Mouse (Mus musculus) kidney, postnatal 0 days (tissue): ENCODE data around the gene Prkar1b. TPM values are rescaled to one million over a fixed set of nuclear protein-coding genes. Genes with fewer than 3 reads are reported as not detected.

Experiments used
- ATAC-seq: fragments of 200-750 bp; cut with Nextera tagmentation; replicated peaks from 2 replicates; pipeline ENCODE4 v1.8.0; 2017; ENCODE audit warnings: low read depth, moderate number of reproducible peaks, moderate TSS enrichment, moderate library complexity; ENCODE audit not compliant: low FRiP score
- DNase-seq: peaks from one replicate; pipeline ENCODE4 v3.0.0-alpha.2; 2016; ENCODE audit warnings: low spot score
- H3K27ac ChIP-seq: fragments of 300-500 bp; sonication (generic); 2 replicates; pipeline ENCODE4 v1.5.1; 2014; ENCODE audit warnings: mild to moderate bottlenecking
- H3K27me3 ChIP-seq: fragments of 300-500 bp; sonication (generic); 2 replicates; pipeline ENCODE4 v1.6.1; 2014; ENCODE audit warnings: low read length, mixed read lengths; ENCODE audit not compliant: insufficient read depth
- H3K36me3 ChIP-seq: fragments of 300-500 bp; sonication (generic); 2 replicates; pipeline ENCODE4 v1.6.1; 2014; ENCODE audit warnings: low read length, mixed read lengths; ENCODE audit not compliant: insufficient read depth
- H3K4me1 ChIP-seq: fragments of 300-500 bp; sonication (generic); replicated peaks from 2 replicates; pipeline ENCODE4 v1.6.1; 2014; ENCODE audit warnings: antibody characterized with exemption, low read length, mixed read lengths; ENCODE audit not compliant: insufficient read depth
- H3K4me2 ChIP-seq: fragments of 300-500 bp; sonication (generic); 2 replicates; pipeline ENCODE4 v1.6.1; 2014; ENCODE audit warnings: mild to moderate bottlenecking, low read length, moderate library complexity, mixed read lengths
- H3K4me3 ChIP-seq: fragments of 300-500 bp; sonication (generic); replicated peaks from 2 replicates; pipeline ENCODE4 v1.5.1; 2014; ENCODE audit warnings: low read depth, low read length
- H3K9ac ChIP-seq: fragments of 300-500 bp; sonication (generic); 2 replicates; pipeline ENCODE4 v1.6.1; 2014; ENCODE audit warnings: low read depth, low read length
- H3K9me3 ChIP-seq: fragments of 300-500 bp; sonication (generic); replicated peaks from 2 replicates; pipeline ENCODE4 v1.6.1; 2016; ENCODE audit warnings: low read length, inconsistent platforms, mixed read lengths
- CTCF ChIP-seq: IDR thresholded peaks from 2 replicates; pipeline ENCODE4 v1.5.1; 2016; ENCODE audit warnings: antibody characterized with exemption, low read depth, mild to moderate bottlenecking, moderate library complexity
- WGBS: fragments of 180-500 bp; shearing (Covaris S2); extraction: QIAGEN DNeasy Blood & Tissue Kit; methylation state at CpG from one replicate; pipeline ENCODE4 v1.1.7; 2014; 5-methylcytosine and 5-hydroxymethylcytosine counted together
- polyA plus RNA-seq: library from polyadenylated mRNA; unstranded; fragments of >200 nt; fragmentation: Nextera tagmentation; extraction: Ambion mirVana; gene quantifications from 2 replicates; pipeline ENCODE4 v1.2.1, GENCODE M21; 2015

The Prkar1b gene
- polyA plus RNA-seq, 1 experiment from 2014 or later: 19.3 TPM

GRCm38 (mm10) chr5:139098991-139099972, 50.5 kb downstream of the Prkar1b start:
- no peak for TF ChIP-seq CTCF
- no peak overlapping the region for H3K27ac ChIP-seq
- 45% methylated on average over 12 of the region's 12 CpGs for WGBS
- ATAC-seq (no peak), DNase-seq (no peak)
- no peaks in the 10 kb centered on the region for H3K9me3 ChIP-seq
- no peak overlapping the region for H3K9ac ChIP-seq
- peaks cover 10% of the 10 kb centered on the region; the same call in 1 of the 2 replicates for H3K4me1 ChIP-seq
- no peak overlapping the region for H3K4me2 ChIP-seq
- no peaks in the 10 kb centered on the region for H3K27me3 ChIP-seq
- no peaks in the 10 kb centered on the region for H3K36me3 ChIP-seq
- H3K4me3 ChIP-seq: no peak overlapping the region

- Histone ChIP-seq H3K4me2 (no peak overlapping the region), H3K9me3 (no peaks in the 10 kb centered on the region), H3K4me1 (peaks cover 10% of the 10 kb centered on the region; the same call in 1 of the 2 replicates), H3K36me3 (no peaks in the 10 kb centered on the region), H3K27me3 (no peaks in the 10 kb centered on the region), H3K9ac (no peak overlapping the region), H3K27ac (no peak overlapping the region), H3K4me3 (no peak overlapping the region)
- 43% methylated on average over 8 of the region's 8 CpGs for WGBS
- TF ChIP-seq CTCF: no peak
- ATAC-seq: peak; percentile 52; the same call in 1 of the 2 replicates
- DNase-seq: peak; percentile 29
Observed at GRCm38 (mm10) chr5:139095297-139096110, 54.3 kb downstream of the Prkar1b start.

- H3K4me2 ChIP-seq: no peak overlapping the region
- ATAC-seq: no peak
- TF ChIP-seq CTCF: no peak
- WGBS: 57% methylated on average over 4 of the region's 4 CpGs
- no peaks in the 10 kb centered on the region for H3K36me3 ChIP-seq
- no peak overlapping the region for H3K27ac ChIP-seq
- no peaks in the 10 kb centered on the region for H3K9me3 ChIP-seq
- H3K27me3 ChIP-seq: no peaks in the 10 kb centered on the region
- H3K4me1 ChIP-seq: peaks cover 6% of the 10 kb centered on the region; the same call in 1 of the 2 replicates
- H3K9ac ChIP-seq: no peak overlapping the region
- DNase-seq: peak; percentile 37
- no peak overlapping the region for H3K4me3 ChIP-seq
Observed at GRCm38 (mm10) chr5:139093534-139093933, 56.3 kb downstream of the Prkar1b start.

GRCm38 (mm10) chr5:139091713-139092112, 58.1 kb downstream of the Prkar1b start:
- no peak for TF ChIP-seq CTCF
- Histone ChIP-seq H3K4me3 (no peak overlapping the region), H3K4me2 (no peak overlapping the region), H3K27ac (no peak overlapping the region), H3K4me1 (peaks cover 6% of the 10 kb centered on the region; the same call in 1 of the 2 replicates), H3K27me3 (no peaks in the 10 kb centered on the region), H3K9ac (no peak overlapping the region), H3K9me3 (no peaks in the 10 kb centered on the region), H3K36me3 (no peaks in the 10 kb centered on the region)
- DNase-seq (no peak), ATAC-seq (no peak)
- WGBS: 86% methylated on average over 3 of the region's 3 CpGs

GRCm38 (mm10) chr5:139090162-139090561, 59.6 kb downstream of the Prkar1b start:
- H3K36me3 ChIP-seq: no peaks in the 10 kb centered on the region
- no peak overlapping the region for H3K4me3 ChIP-seq
- 63% methylated on average over 1 of the region's 1 CpGs for WGBS
- no peak overlapping the region for H3K27ac ChIP-seq
- no peak overlapping the region for H3K9ac ChIP-seq
- DNase-seq (peak; percentile 33), ATAC-seq (peak; percentile 43)
- no peaks in the 10 kb centered on the region for H3K9me3 ChIP-seq
- no peak overlapping the region for H3K4me2 ChIP-seq
- no peaks in the 10 kb centered on the region for H3K27me3 ChIP-seq
- TF ChIP-seq CTCF: no peak
- no peaks in the 10 kb centered on the region; the same call in 1 of the 2 replicates for H3K4me1 ChIP-seq

GRCm38 (mm10) chr5:139088173-139088572, 61.6 kb downstream of the Prkar1b start:
- peak; percentile 42; the same call in 1 of the 2 replicates for TF ChIP-seq CTCF
- ATAC-seq (no peak), DNase-seq (no peak)
- H3K27ac ChIP-seq: no peak overlapping the region
- no peaks in the 10 kb centered on the region for H3K9me3 ChIP-seq
- no peaks in the 10 kb centered on the region; the same call in 1 of the 2 replicates for H3K4me1 ChIP-seq
- no peak overlapping the region for H3K9ac ChIP-seq
- no peak overlapping the region for H3K4me2 ChIP-seq
- no peaks in the 10 kb centered on the region for H3K36me3 ChIP-seq
- WGBS: 97% methylated on average over 5 of the region's 5 CpGs
- no peaks in the 10 kb centered on the region for H3K27me3 ChIP-seq
- no peak overlapping the region for H3K4me3 ChIP-seq
